Mouse (Mus musculus): Measurements from ENCODE around the gene Myct1.

Myct1 gene

DNA sequence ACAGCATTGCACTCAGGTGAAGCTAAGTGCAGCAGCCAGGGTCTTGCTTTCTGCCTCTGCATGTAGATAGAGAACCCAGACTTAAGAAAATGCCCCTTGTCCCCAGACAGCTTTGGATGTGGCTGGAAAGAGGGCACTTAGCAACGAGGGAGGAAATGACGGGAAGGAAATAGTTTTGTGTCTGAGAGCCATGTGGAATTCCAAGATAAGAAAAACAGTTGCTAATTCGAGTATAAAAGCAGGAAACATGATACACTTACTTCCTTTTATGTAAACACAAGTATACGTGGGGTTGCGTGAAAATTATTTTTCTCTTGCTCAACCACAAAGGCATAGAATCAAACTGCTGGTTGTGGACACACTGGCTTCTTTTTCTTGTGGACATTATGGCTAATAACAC lies at the start of gene Myct1:
Gene Myct1, plus strand, starts transcription at position 312 of the 400 bp plus-strand sequence.
- in situ Hi-C loops (cut with MseI, MboI): no loop called here

DNA sequence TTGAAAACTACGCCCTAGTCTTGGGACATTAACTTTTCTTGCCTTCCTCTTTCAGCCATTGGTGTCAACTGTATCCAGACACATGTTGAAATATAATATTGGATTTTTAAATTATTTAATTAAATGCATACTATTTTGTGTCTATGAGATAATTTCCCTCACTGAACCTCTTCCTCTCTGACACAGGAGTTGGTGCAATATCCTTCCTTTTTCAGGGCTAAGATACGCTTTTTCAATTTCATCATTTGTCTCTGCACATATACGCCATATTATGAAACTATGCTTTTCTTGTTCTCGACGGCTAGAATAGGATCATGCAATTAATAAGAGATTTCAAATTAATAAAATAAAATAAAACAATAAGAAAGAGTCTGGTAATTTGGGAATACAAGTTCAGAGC lies 47.1 kb upstream of the Myct1 start:
- in situ Hi-C loops (cut with MseI, MboI): no loop called here

DNA sequence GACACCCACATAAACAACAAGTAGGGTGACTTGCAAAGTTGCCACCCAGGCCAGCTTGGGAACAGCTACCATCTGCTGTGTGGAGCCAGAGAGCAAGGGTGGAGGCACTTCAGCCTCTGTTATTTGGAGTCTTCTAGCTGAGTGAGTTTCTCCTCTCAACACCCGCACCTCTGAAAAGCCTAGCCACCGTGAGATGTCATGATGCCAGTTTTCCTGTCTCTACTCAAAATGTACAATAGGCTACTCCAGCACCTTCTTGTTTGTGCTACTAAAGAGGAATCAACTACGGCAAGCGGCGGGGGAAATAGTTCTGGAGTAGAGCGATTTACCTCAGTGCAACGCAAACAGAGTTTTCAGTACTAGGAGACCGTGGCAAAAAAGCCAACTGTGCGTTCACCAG lies 45.8 kb upstream of the Myct1 start:
- in situ Hi-C loops (cut with MseI, MboI): no loop called here

DNA sequence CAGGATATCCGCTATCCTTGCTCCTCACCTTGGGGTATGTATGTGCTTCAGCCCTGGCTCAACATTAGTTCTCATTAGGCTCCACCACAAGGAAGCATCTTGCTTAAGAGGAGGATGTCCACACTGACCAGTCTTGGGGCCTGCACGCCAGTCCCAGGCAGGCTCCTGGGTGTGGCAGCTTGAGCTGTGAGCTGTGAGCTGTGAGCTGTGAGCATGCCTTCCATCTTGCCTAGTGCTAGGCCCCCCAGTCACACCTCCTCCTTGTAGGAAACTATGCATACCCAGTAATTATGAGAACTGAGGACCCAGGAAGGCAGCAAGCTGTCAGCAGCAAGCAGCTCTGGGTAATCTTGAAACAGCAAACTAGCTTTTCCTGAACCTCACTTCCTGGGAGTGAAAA lies 44.9 kb upstream of the Myct1 start:
- in situ Hi-C loops (cut with MseI, MboI): no loop called here

DNA sequence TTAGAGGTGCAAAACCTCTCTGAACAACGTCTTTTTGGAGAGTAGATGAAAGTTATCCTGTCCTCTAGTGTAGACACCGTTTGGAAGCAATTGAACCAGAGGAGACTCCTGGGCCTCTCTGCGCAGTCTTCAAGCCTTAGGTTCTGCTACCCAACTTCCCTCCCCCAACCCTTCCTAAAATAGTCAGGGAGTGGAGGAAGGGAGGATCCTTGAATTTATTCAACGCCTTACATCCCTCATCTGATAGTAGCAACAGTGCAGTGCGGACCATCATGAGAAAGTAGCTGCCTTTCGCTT lies 43.8 kb upstream of the Myct1 start:
- in situ Hi-C loops (cut with MseI, MboI): no loop called here

DNA sequence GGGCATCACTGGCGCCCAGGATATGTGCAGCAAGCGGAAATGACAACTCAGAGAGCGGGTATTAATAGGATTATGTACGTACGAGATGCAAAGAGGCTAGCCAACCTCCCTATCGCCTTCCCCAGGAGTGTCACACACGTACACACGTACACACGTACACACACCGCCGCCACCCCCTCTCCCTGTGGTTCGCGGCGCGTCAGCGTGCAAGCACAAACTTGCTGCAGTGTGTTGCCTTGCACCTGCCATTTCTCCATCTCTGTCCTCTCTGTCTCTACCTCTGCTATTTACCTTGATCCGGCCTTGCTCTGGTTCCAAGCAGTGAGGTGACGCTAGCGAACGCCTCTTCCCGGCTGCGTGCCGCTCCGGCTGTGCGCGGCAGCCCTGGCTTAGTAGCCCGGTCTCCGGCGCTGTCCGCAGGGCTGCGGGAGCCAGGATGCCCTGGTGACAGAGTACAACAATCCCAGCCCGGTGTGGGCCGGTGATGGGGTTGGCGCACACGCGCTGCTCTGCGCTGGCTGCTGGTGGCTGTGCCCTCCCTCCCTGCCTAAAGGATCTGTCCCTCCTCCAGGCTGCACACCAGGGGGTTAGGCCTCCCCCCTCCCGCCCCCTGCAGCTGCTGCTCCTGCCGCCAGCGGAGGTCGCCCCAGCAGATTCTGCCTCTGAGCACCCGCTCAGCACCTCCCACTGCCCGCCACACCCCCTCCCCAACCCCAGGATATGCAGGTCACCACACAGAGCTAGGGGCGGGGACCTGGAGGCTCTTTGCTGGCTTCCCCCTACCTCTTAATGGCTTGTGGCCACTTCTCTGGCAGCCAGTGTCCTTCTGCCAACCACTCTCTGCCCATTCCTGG lies 43.2 kb upstream of the Myct1 start:
- in situ Hi-C loops (cut with MseI, MboI): no loop called here

DNA sequence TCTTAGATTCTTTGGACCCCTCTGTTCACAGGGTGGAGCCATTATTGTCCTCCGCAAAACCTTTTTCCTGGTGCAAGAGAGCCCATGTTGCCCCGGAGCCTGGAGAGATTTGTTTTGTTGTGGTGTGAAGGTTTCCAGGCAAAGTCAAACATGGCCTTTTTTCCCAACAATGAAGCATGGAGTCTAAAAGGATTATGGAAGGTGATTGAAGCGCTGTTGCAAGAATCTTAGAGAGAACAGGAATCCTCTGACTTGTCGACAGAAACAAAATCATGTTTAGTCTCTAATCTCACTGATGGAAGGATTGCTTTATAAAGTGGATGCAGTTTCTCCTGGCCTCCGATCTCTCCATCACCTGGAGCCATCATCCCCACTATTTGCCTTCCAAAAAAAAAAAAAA lies 42.2 kb upstream of the Myct1 start, which contains the start of gene Syne1:
Gene Syne1, minus strand, starts transcription at position 101 of the 400 bp plus-strand sequence.
- in situ Hi-C loops (cut with MseI, MboI): no loop called here

DNA sequence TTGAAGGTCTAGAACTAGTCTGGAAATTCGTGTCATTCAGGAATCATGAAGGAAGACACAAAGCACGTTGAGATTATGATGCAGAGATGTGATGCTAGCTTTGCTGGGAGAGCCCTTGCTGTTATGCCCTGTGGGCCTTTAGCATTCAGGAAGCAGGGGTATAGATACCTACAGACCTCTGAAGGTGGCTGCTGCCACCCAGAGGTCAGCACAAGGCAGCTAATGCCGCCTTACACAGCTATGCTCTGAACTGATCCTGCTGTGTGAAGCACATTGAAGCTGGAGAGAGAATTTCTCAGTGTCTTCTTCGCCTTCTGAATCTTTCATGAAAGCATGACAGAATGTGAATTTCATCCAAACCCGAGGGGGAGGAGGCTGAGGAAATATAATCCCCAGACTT lies 38.6 kb upstream of the Myct1 start:
- in situ Hi-C loops (cut with MseI, MboI): no loop called here

DNA sequence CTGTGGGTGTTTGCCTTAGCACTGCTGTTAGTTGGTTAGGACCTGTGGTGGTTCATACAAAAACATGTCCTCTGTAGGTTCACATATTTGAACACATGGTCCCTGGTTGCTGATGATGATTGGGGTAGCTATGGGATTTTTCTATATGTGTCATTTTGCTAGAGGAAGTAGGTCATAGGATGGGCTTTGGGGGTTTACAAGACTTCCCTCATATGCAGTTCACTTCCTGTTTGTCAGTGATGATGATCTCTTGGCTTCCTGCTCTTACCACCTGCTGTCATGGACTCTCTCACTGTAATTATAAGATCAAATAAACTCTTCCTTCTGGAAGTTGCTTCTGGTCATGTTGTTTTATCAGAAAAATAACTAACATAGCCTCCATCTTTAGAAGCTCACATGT lies 34.8 kb upstream of the Myct1 start:
- in situ Hi-C loops (cut with MseI, MboI): no loop called here

DNA sequence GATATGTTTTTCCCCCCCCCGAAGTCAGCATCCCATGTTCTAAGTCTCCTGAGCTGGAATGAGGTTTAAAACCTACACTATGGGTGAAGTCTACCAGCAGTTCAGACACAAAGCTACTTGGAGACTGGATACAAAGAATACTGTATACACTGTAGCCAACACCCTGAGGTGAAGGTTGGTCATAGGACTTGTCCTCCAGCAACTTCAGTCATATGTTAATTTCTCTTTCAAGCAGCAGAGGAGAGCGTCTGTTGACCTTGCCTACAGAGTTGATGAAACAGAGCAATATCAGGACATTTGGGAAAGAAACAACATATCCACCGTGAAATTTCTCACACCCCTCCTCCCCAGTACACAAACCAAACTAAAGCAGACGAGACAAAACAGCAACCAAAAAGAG lies 33.0 kb upstream of the Myct1 start:
- in situ Hi-C loops (cut with MseI, MboI): no loop called here

DNA sequence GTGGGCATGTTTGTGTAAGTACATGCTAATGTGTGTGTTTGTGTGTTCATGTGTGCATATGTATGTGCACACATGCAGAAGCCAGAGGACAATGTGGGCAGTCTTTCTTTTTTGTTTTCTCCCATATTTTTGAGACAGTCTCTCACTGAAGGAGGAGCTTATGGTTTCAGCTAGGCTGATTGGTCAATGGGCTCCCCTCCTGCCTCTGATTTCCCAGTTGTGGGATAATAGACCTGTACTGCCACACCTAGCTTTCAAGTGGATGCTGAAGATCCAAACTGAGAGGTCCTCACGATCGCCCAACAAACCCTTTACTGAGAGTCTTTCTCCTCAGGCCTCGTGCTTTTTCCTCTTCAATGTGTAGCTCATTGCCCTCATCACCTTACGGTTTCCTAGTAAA lies 31.9 kb upstream of the Myct1 start:
- in situ Hi-C loops (cut with MseI, MboI): no loop called here

DNA sequence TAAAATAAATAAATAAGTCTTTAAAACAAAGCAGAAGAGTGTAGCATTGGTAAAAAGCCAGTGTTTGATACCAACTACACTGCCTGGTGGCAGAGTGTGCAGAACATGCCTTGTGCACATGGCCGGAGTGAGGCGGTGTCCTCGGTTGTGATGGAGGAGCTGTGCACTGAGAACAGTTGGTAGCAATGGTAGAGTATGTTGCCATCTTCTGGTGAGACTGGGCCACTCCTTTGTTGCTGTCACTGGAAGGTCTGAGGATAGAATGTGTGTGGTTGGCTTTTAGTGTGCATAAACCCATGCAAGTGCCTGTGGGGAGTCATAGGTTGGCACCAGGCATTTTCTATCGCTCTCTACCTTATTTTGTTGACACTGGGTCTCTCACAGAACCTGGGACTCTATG lies 24.6 kb upstream of the Myct1 start:
- in situ Hi-C loops (cut with MseI, MboI): no loop called here

DNA sequence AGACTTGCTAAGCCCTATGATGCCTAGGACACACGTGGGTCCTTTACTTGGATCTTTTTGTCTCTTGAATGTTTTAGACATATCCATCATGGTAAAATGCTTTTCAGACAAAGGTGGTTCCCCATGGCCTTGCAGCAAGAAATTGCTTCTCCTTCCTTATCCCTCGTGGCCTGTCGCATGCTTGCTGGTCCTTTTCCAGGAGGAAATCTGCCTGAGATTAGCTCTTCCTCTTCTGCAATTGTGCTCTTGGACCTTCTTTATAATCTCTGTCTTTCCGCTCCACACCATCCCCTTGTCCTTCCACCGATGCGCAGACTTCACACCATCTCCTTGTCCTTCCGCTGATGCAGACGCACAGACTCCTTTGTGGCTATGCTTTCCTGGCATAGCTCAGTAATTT lies 23.5 kb upstream of the Myct1 start:
- in situ Hi-C loops (cut with MseI, MboI): no loop called here

DNA sequence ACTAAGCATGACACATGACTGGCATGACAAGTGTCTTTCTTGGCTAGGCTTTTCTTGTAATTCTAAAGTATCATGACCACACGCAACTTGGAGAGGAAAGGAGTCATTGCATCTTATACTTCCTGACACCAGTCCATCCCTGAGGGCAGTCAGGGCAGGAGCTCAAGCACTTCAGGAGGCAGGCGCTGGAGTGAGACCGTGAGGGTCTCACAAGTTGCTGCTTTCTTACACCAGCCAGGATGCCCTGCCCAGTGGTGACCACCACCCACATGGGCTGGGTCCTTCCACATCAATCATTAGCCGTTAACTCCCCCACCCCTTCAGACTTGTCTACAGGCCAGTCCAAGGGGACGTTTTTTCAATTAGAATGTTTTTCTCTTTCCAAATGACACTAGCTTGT lies 22.2 kb upstream of the Myct1 start:
- in situ Hi-C loops (cut with MseI, MboI): no loop called here

DNA sequence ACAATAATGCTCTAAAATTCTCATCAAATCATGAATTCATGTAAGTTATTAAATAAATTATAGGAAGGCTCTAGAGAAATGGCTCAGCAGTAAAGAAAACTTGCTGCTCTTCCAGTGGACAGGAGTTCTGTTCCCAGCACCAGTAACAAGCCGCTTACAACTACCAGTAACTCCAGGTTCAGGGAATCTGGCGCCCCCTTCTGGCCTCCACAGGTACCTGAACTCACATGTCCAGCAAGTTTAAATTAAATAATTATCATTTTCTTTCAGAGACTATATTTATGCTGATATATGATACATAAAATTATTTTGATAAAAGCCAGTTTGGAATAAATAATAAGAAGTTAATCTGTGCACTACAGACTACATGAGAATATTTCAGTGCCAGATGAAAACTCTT lies 20.2 kb upstream of the Myct1 start:
- in situ Hi-C loops (cut with MseI, MboI): no loop called here

DNA sequence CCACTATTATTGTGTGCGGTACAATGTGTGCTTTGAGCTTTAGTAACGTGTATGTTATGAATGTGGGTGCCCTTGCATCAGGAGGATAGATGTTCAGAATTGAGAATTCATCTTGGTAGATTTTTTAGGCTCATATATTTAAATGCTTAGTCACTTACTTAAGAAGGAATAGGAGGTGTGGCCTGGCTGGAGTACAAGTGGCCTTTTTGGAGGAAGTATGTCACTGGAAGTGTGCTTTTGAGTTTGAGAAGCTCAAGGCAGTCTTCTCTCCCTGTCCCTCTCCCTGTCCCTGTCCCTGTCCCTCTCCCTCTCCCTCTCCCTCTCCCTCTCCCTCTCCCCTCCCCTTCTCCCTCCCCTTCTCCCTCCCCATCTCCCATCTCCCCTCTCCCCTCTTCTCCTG lies 2.5 kb upstream of the Myct1 start:
- in situ Hi-C loops (cut with MseI, MboI): no loop called here

DNA sequence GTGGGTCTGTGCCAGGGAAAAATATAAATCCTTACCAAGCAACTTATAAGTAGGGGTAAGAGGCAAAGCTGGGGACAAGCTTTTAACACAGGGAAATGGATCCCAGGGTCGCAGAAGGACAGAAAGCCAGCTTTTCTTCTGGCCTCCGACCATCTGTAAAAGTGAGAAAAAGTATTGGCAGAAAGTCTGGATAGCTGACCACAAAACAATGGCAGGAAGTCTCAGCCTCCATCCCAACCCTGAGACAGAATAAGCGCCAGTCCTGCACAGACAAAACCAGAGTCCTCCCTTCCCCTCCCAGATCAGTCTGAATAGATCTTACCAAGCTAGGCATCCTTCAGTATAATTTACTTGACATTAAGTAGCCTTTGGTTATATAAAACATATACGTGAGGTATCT lies 1.6 kb upstream of the Myct1 start:
- in situ Hi-C loops (cut with MseI, MboI): no loop called here

DNA sequence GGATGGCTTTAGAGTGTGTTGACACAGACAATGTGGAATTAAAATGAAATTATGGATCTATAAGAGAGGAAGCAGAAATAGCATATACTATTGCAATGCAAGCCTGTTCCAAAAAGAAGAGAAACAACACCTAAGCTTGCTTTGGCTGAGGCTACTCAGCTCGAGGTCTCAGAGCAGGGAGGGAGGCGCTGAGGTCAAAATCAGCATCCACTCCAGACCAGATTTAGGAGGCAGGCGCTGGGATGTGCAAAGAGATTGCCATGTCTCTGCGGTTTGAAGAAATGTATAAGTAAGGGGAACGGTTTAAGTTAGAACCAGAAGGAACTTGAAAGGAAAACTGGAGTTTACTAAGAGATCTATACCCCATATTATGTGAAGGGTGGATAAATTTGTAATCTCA lies 882 bp downstream of the Myct1 start:
- in situ Hi-C loops (cut with MseI, MboI): no loop called here

DNA sequence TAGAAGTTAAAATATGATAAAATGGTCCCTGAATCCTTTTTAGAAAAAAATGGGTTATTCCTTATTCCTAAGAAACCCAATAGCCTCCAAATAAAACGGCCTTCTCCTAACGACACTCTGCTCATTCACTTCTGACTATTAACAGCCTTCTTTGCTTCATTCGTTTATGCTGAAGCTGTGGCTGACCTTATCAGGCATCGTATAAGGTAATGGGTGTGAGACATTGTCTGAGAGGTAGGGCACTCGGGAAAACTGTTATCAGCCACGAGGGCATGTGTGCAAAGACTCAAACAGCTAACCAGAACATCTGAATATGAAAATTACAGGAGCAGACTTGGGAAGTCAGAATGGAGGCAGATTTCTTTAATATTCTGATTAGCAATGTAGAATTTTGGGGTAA lies 3.0 kb downstream of the Myct1 start:
- in situ Hi-C loops (cut with MseI, MboI): loop anchor here in 1 of 2 experiments (5.0 kb wide), 1 partner anchor 191 kb away; no protein-coding TSS in a partner anchor

DNA sequence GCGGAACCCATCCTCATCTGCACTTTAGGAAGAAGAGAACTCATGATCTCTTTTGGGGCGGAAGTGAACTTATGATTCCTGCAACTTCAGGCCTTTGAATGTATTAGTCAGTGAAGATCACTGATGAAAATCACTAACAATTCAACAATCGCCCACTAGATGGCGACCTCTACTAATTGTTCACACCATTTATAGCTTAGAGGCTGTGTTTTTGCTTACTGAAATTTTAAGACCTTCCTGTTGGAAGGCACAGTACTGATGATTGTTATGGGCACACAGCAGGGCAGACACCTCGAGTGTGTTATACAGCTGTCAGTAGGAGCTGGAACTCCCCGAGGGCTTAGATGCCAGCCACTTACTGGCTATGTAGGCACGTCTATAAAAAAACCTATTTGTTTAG lies 6.5 kb downstream of the Myct1 start:
- in situ Hi-C loops (cut with MseI, MboI): loop anchor here in 1 of 2 experiments (10.0 kb wide), 1 partner anchor 185 kb away; no protein-coding TSS in a partner anchor

DNA sequence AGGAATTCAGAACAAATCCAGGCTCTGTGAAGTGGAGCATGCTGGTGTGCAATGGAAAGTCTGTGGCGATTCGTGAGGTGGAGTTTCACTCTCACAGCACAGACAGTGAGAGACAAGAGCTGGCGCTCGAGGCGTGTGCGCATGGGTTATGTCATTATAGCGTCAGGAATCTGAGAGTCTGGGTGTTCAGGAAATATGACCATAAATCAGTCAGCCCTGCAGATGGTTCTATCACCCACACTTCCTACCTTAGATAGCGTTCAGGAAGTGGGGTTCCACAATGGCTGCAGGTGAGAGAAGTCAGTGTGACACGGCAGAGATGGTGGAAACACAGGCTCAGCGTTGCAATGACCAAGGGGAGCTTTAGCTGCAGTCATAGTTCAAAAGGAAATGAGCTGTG lies 9.9 kb downstream of the Myct1 start:
- in situ Hi-C loops (cut with MseI, MboI): loop anchor here in 1 of 2 experiments (10.0 kb wide), 1 partner anchor 181 kb away; no protein-coding TSS in a partner anchor

DNA sequence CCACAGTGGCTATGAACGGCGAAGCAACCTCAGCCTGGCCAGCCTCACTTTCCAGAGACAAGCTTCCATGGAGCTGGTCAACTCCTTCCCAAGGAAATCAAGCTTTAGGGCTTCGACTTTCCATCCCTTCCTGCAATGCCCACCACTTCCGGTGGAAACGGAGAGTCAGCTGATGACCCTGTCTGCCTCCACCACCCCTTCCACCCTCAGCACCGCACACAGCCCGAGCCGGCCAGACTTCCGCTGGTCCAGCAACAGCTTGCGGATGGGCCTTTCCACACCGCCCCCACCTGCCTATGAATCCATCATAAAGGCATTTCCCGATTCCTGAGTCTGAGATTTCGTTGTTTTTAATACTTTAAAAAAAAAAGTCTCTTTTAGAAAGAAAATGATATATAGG lies 10.8 kb downstream of the Myct1 start:
- in situ Hi-C loops (cut with MseI, MboI): loop anchor here in 1 of 2 experiments (10.0 kb wide), 1 partner anchor 180 kb away; no protein-coding TSS in a partner anchor

DNA sequence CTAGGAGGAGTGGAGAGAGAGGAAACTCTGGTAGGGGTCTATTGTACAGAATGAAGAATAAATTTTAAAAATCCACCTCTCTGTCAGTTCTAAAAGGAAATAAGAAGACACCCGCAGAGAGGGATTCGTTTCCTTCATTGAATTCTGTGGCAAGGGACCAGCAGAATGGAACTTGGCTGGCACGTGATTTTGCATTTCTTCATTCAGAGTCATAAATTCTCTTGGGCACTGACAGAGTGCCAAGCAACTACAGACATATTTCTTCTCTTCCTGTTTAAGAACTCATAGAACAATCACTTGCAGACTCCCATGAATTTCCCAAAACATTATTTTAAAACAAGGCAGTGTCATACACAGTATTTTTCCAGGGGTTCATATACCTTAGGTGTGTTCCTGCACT lies 15.3 kb downstream of the Myct1 start:
- in situ Hi-C loops (cut with MseI, MboI): loop anchor here in 1 of 2 experiments (10.0 kb wide), 1 partner anchor 176 kb away; no protein-coding TSS in a partner anchor
